Mouse (Mus musculus): ENCODE measurements around the gene Pepd.

- no peak for TF ChIP-seq CTCF (IDR thresholded peaks at IDR 0.05; ENCODE audit: control insufficient read depth, insufficient read depth, insufficient read length)
- no peak for TF ChIP-seq MYOD1 (IDR thresholded peaks at IDR 0.05; ENCODE audit: control insufficient read depth, insufficient read length, low read depth)
These were observed 55.2 kb downstream of the Pepd start for GRCm38 (mm10) chr7:34967362-34967761.

Data from C2C12 (cell line).